Mouse (Mus musculus): ENCODE data around the gene Cmc2.

DNA sequence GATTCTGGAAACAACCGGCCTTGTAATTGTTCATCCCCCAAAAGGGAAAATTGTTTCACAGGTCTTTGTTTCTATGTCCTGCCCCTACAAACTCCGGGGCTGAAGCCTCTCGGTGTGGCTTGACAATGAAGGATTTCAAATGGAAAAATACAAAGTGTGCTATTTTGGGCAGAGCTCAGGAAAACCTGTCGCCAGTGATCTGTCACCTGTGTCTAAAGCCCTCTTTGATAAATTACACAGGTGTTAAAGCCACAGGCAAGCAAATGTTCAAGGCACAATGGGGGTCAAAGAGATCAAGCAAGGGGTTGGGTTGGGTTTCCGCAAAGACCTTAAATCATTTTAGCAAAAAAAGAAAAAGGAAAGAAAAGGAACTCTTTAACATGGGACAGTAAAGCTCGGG, 78.6 kb downstream of the Cmc2 start:
- TF ChIP-seq CTCF (IDR thresholded peaks at IDR 0.05; ENCODE audit: low read depth, low read length) (no peak), TAL1 (conservative IDR thresholded peaks at IDR 0.05; ENCODE audit: low read depth, low read length) (no peak), GATA1 (IDR thresholded peaks at IDR 0.05; ENCODE audit: borderline replicate concordance, low read length) (no peak), GATA2 (IDR thresholded peaks at IDR 0.05; ENCODE audit: borderline replicate concordance, low read depth, low read length) (no peak), POLR2AphosphoS5 (IDR thresholded peaks at IDR 0.05; ENCODE audit: insufficient replicate concordance, low read depth, low read length) (no peak)
